Mouse (Mus musculus) limb, embryonic 10.5 days (tissue): ENCODE measurements around the gene Lifr. TPM values are rescaled to one million over a fixed set of nuclear protein-coding genes. Genes with fewer than 3 reads are reported as not detected.

Source experiments
- DNase-seq: peaks from one replicate; pipeline ENCODE4 v3.0.0-alpha.2; 2017; ENCODE audit warnings: low spot score
- H3K27ac ChIP-seq: fragments of 300-500 bp; sonication (generic); 2 replicates; pipeline ENCODE4 v1.5.1; 2016; ENCODE audit warnings: mild to moderate bottlenecking
- H3K27me3 ChIP-seq: fragments of 300-500 bp; sonication (generic); 2 replicates; pipeline ENCODE4 v1.6.1; 2016; ENCODE audit warnings: low read depth, mild to moderate bottlenecking; ENCODE audit not compliant: poor library complexity, severe bottlenecking
- H3K36me3 ChIP-seq: fragments of 300-500 bp; sonication (generic); 2 replicates; pipeline ENCODE4 v1.6.1; 2016; ENCODE audit warnings: mild to moderate bottlenecking, moderate library complexity
- H3K4me1 ChIP-seq: fragments of 300-500 bp; sonication (generic); 2 replicates; pipeline ENCODE4 v1.6.1; 2016
- H3K4me3 ChIP-seq: fragments of 300-500 bp; sonication (generic); 2 replicates; pipeline ENCODE4 v1.5.1; 2016; ENCODE audit warnings: mild to moderate bottlenecking, moderate library complexity
- H3K9me3 ChIP-seq: fragments of 300-500 bp; sonication (generic); replicated peaks from 2 replicates; pipeline ENCODE4 v1.6.1; 2016; ENCODE audit warnings: mild to moderate bottlenecking
- WGBS: fragments of 180-500 bp; shearing (Covaris S2); methylation state at CpG from one replicate; pipeline ENCODE4 v1.1.7; 2016; 5-methylcytosine and 5-hydroxymethylcytosine counted together
- polyA plus RNA-seq: library from polyadenylated mRNA; unstranded; fragments of >200 nt; fragmentation: Nextera tagmentation; extraction: Ambion mirVana; gene quantifications from 2 replicates; pipeline ENCODE4 v1.2.1, GENCODE M21; 2016

The Lifr gene
- polyA plus RNA-seq, 1 experiment from 2014 or later, result 12.1 TPM

- Histone ChIP-seq H3K36me3 (peaks cover 25% of the 10 kb centered on the region), H3K9me3 (no peaks in the 10 kb centered on the region), H3K27me3 (no peaks in the 10 kb centered on the region), H3K4me1 (peaks cover 4% of the 10 kb centered on the region), H3K27ac (no peak overlapping the region), H3K4me3 (no peak overlapping the region)
- WGBS, result 92% methylated on average over 15 of the region's 15 CpGs
- DNase-seq, result no peak
These were observed 63.8 kb downstream of the Lifr start for GRCm38 (mm10) chr15:7154010-7154736.

- DNase-seq, result no peak
- 96% methylated on average over 7 of the region's 7 CpGs for WGBS
- Histone ChIP-seq H3K4me3 (no peak overlapping the region), H3K9me3 (no peaks in the 10 kb centered on the region), H3K4me1 (peaks cover 4% of the 10 kb centered on the region), H3K36me3 (peaks cover 30% of the 10 kb centered on the region), H3K27me3 (no peaks in the 10 kb centered on the region), H3K27ac (no peak overlapping the region)
These were observed 64.3 kb downstream of the Lifr start for GRCm38 (mm10) chr15:7154737-7155090.

DNA sequence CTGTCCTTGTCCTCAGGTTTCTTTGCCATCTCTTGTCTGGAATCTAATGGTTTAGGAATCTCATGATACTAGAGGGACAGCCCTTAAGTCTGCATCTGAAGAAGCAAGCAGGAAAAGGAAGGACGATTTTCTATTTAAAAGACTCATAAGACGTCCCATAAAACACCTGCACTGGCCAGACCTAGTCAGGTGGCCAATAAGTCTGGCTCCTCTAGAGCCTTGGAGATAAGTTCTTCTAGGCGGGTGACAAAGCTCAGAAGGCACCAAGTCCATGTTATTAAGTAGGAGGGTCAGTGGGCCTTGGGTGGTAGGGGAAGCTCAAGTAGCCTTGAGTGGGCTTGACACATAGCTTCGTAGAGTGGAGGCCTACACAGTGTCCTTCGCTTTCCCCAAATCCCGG lies 67.2 kb downstream of the Lifr start:
- Histone ChIP-seq H3K4me3 (no peak overlapping the region), H3K27ac (no peak overlapping the region), H3K36me3 (peaks cover 44% of the 10 kb centered on the region), H3K4me1 (no peaks in the 10 kb centered on the region), H3K9me3 (no peaks in the 10 kb centered on the region), H3K27me3 (no peaks in the 10 kb centered on the region)
- WGBS, result 89% methylated on average over 6 of the region's 6 CpGs
- no peak for DNase-seq

- Histone ChIP-seq H3K27me3 (no peaks in the 10 kb centered on the region), H3K36me3 (peaks cover 54% of the 10 kb centered on the region), H3K9me3 (no peaks in the 10 kb centered on the region), H3K4me1 (0 out of 2 replicates have a peak, but pooled peaks cover 5% of the 10 kb centered on the region), H3K27ac (no peak overlapping the region), H3K4me3 (no peak overlapping the region)
- WGBS, result 93% methylated on average over 9 of the region's 9 CpGs
- DNase-seq, result no peak
These were observed 69.5 kb downstream of the Lifr start for GRCm38 (mm10) chr15:7159869-7160268.

DNA sequence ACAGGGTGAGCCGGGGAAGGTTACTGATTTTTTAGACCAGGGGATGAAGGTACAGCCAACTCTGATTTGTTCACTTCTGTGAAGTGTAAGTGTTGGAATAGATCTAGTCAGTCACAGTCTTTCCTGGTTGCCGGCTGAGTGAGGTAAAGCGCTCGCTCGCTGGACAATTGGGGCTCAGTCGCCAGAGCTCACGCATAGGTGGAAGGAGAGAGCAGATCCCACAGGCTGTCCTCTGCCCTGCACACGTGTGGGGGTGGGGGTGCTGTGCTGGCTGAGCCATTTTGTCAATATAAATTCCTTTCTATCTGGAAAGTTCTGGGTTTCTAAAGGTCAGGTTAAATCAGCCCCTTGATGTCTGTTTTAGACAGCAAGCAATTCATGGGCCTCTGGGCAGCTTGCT lies 69.9 kb downstream of the Lifr start:
- Histone ChIP-seq H3K9me3 (no peaks in the 10 kb centered on the region), H3K4me1 (0 out of 2 replicates have a peak, but pooled peaks cover 5% of the 10 kb centered on the region), H3K4me3 (no peak overlapping the region), H3K27me3 (no peaks in the 10 kb centered on the region), H3K27ac (no peak overlapping the region), H3K36me3 (peaks cover 56% of the 10 kb centered on the region)
- 91% methylated on average over 8 of the region's 8 CpGs for WGBS
- no peak for DNase-seq

GRCm38 (mm10) chr15:7163851-7164250 lies 73.4 kb downstream of the Lifr start:
- peaks cover 53% of the 10 kb centered on the region for H3K36me3 ChIP-seq
- no peaks in the 10 kb centered on the region for H3K9me3 ChIP-seq
- no peak for DNase-seq
- peaks cover 19% of the 10 kb centered on the region for H3K4me1 ChIP-seq
- 80% methylated on average over 6 of the region's 6 CpGs for WGBS
- H3K27ac ChIP-seq, result no peak overlapping the region
- H3K27me3 ChIP-seq, result no peaks in the 10 kb centered on the region
- no peak overlapping the region for H3K4me3 ChIP-seq

- Histone ChIP-seq H3K4me3 (no peak overlapping the region), H3K36me3 (peaks cover 47% of the 10 kb centered on the region)
These were observed 76.3 kb downstream of the Lifr start for GRCm38 (mm10) chr15:7166735-7167134.

GRCm38 (mm10) chr15:7167238-7167905 lies 77.0 kb downstream of the Lifr start:
- Histone ChIP-seq H3K27ac (no peak overlapping the region), H3K4me3 (no peak overlapping the region), H3K36me3 (peaks cover 46% of the 10 kb centered on the region), H3K9me3 (no peaks in the 10 kb centered on the region), H3K27me3 (no peaks in the 10 kb centered on the region), H3K4me1 (peaks cover 19% of the 10 kb centered on the region)
- WGBS, result 84% methylated on average over 10 of the region's 10 CpGs
- no peak for DNase-seq

More at GRCm38 (mm10) chr15:7166735-7167134, 76.3 kb downstream of the Lifr start:
- 95% methylated on average over 9 of the region's 9 CpGs for WGBS
- Histone ChIP-seq H3K27ac (no peak overlapping the region), H3K27me3 (no peaks in the 10 kb centered on the region), H3K4me1 (peaks cover 19% of the 10 kb centered on the region), H3K9me3 (no peaks in the 10 kb centered on the region)
- no peak for DNase-seq

- no peak for DNase-seq
- 0 out of 2 replicates have a peak overlapping the region, but pooled peaks have one; percentile 28 for H3K27ac ChIP-seq
- H3K4me1 ChIP-seq, result peaks cover 19% of the 10 kb centered on the region
- H3K9me3 ChIP-seq, result no peaks in the 10 kb centered on the region
- H3K36me3 ChIP-seq, result peaks cover 42% of the 10 kb centered on the region
- 43% methylated on average over 11 of the region's 11 CpGs for whole genome bisulfite sequencing
- no peaks in the 10 kb centered on the region for H3K27me3 ChIP-seq
- no peak overlapping the region for H3K4me3 ChIP-seq
These were observed 77.6 kb downstream of the Lifr start for GRCm38 (mm10) chr15:7167906-7168532.

- Histone ChIP-seq H3K4me3 (no peak overlapping the region), H3K27me3 (no peaks in the 10 kb centered on the region), H3K4me1 (peaks cover 1% of the 10 kb centered on the region), H3K9me3 (no peaks in the 10 kb centered on the region), H3K27ac (no peak overlapping the region), H3K36me3 (peaks cover 27% of the 10 kb centered on the region)
- DNase-seq, result no peak
- WGBS, result 86% methylated on average over 2 of the region's 2 CpGs
These were observed 82.5 kb downstream of the Lifr start for GRCm38 (mm10) chr15:7172875-7173274.

DNA sequence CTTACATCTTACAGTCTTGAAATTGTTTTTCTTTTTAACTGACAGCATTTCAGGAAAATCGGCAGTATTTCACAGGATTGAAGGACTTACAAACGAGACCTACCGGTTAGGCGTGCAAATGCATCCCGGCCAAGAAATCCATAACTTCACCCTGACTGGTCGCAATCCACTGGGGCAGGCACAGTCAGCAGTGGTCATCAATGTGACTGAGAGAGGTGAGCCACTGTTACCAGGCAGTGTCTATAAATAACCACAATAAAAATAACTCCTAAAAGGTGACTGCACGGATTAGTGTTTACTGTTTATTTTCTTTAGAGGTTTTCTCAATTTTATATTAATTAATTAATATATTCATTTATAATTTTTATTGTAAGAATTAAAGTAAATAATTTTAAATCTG lies 82.9 kb downstream of the Lifr start:
- H3K36me3 ChIP-seq, result peaks cover 26% of the 10 kb centered on the region
- no peaks in the 10 kb centered on the region for H3K9me3 ChIP-seq
- H3K4me3 ChIP-seq, result no peak overlapping the region
- WGBS, result 88% methylated on average over 7 of the region's 7 CpGs
- H3K4me1 ChIP-seq, result no peaks in the 10 kb centered on the region
- DNase-seq, result no peak
- no peak overlapping the region for H3K27ac ChIP-seq
- no peaks in the 10 kb centered on the region for H3K27me3 ChIP-seq

DNA sequence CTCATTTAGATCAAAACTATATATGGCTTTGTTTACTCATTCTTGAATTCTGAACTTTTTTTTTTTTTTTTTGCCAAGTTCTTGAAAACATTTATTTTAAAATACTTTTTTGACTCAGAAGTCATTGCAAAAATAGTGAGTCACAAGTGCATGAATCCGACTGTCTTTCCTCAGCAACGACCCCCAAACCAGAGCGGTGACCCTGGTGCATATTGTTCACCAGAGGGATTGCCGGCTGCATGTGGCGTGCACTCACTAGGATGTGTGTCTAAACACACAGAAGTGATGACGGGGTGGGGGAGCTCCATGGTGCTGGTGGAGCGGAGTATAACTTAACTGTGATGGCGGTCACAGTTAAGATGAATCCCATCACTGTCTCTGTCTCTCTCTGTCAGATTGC lies 83.4 kb downstream of the Lifr start:
- Histone ChIP-seq H3K9me3 (no peaks in the 10 kb centered on the region), H3K4me3 (no peak overlapping the region), H3K27ac (no peak overlapping the region), H3K36me3 (peaks cover 24% of the 10 kb centered on the region), H3K4me1 (no peaks in the 10 kb centered on the region), H3K27me3 (no peaks in the 10 kb centered on the region)
- DNase-seq, result no peak
- WGBS, result 91% methylated on average over 8 of the region's 8 CpGs

DNA sequence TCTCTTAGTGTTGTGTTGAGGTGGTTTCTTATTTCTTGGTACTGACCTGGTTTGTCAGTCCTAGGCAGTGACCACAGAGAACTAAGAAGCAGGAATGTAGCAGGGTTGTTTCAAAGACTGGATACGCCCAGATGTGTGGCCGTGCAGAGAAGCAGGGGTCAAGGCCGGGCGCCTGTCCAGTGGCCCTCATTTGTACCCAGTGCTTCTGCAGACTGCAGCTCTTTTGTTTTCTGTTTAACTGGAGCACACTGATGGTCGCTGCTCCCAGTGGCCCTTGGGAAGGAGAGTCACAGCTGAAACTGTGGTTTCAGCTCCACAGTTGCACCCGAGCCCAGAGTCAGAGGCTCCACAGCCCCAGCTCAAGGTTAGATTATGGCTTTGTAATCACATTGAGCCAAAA lies 90.2 kb downstream of the Lifr start:
- 77% methylated on average over 6 of the region's 6 CpGs for WGBS
- Histone ChIP-seq H3K4me1 (no peaks in the 10 kb centered on the region), H3K9me3 (no peaks in the 10 kb centered on the region), H3K4me3 (no peak overlapping the region), H3K36me3 (peaks cover 47% of the 10 kb centered on the region), H3K27ac (no peak overlapping the region), H3K27me3 (no peaks in the 10 kb centered on the region)
- no peak for DNase-seq
